Mouse (Mus musculus) brown adipose tissue, adult 24 weeks (tissue): ENCODE data around the gene Gm9. TPM values are rescaled to one million over a fixed set of nuclear protein-coding genes. Genes with fewer than 3 reads are reported as not detected.
"Not testable (repeated sequence)": the region's sequence is repeated elsewhere in the genome, so short reads cannot be mapped to it uniquely, and the experiment has no call there.

ENCODE experiments used
- H3K27ac ChIP-seq: fragments of 200-500 bp; replicated peaks from 2 replicates; pipeline ENCODE4 v1.5.1; 2012; ENCODE audit warnings: low read depth, mild to moderate bottlenecking, low read length
- H3K4me1 ChIP-seq: fragments of 200-500 bp; 2 replicates; pipeline ENCODE4 v1.6.1; 2012; ENCODE audit warnings: low read length, mixed read lengths; ENCODE audit not compliant: control insufficient read depth, insufficient read depth, insufficient read length
- H3K4me3 ChIP-seq: fragments of 200-500 bp; 2 replicates; pipeline ENCODE4 v1.5.1; 2012; ENCODE audit warnings: low read depth, mild to moderate bottlenecking, low read length, moderate library complexity; ENCODE audit not compliant: insufficient read depth
- polyA plus RNA-seq: library from polyadenylated mRNA; stranded (reverse); fragments of >200 nt; gene quantifications from 2 replicates; pipeline ENCODE4 v1.2.4, GENCODE M21; 2012; ENCODE audit not compliant: missing spikeins, insufficient read depth, insufficient read length

Gm9 gene
- polyA plus RNA-seq, result not detected in 2 replicates

DNA sequence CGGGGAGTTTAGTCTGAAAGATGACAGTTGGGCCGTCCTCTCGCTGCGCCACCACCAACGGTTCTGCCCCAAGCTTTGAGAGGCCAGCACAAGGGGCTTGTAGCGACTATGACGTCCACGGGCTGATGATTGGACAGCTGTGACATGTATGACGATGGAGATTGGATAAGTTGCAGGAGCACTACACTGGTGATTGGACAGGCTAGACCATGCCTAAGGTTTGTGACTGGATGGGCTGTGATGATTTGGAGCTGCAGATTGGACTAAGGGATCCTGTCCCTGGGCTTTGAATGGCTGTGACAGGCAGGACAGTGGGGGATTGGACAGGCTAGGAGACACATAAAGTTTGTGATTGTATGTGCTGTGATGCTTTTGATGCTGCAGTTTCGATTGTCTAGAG, at the start of gene Gm9:
Gene Gm9 (minus strand): TSS at position 101 of the 400 bp plus-strand sequence.
- Histone ChIP-seq H3K4me3 (no peak within 1 kb of the TSS), H3K27ac (no peak within 1 kb of the TSS), H3K4me1 (no peaks in the 10 kb centered on the region)

DNA sequence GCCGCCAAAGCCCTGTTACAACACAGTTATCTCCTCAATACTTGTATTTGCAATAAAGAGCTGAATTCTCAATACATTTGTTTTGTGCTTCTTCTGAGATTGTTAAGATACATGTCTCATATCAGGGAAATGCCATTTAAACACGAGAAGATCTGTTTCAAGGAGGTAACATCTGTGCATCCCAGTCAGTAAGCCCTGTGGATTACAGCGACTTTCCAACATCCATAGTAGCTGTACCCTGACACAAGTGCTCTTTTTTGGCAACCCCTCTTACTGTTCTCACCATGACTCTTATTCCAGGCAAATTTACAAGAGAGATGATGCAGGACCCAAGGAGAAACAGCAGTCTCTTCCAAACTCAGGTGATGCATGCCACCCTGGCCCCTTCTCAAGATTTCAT, 38.8 kb upstream of the Gm9 start, which contains the start of gene Rhox3a:
Gene Rhox3a (plus strand): TSS at position 301 of the 400 bp plus-strand sequence.
- H3K4me1 ChIP-seq, H3K4me3 ChIP-seq, H3K27ac ChIP-seq: not testable (repeated sequence)

DNA sequence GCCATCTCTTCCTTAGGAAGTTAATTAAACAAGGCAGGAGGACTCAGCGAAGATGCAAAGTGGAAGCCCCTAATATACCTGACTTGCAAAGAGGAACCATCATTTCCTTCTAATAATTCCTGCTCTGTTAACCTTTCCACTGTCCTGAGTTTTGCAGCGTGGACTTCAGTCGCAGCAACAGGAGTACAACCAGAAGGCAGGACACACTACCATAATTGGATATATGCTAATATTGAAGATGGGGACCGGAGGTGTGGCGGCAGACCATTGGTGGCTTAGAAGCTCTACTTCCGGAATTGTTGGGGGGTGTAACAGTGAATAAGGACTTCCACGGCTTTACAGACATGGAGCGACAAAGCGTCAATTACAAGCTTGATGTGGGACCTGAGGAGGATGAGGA, 33.8 kb upstream of the Gm9 start, which contains the start of gene Rhox2a:
Gene Rhox2a (plus strand): TSS at position 301 of the 400 bp plus-strand sequence.
- not testable (repeated sequence) for H3K27ac ChIP-seq, H3K4me3 ChIP-seq, H3K4me1 ChIP-seq

DNA sequence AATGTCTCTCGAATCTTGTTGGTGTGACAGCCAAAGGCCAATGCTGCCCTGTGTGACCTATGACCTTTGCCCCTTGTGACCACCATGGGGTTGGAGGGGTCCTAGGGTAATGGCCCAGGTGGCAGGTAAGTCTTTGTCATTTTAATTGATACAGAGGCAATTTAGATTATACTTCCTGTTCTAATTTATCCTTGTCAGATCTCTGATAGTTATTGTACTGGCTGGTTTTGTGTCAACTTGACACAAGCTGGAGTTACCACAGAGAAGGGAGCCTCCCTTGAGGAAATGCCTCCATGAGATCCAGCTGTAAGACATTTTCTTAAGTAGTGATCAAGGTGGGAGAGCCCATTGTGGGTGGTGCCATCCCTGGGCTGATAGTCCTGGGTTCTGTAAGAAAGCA, 11.3 kb upstream of the Gm9 start, which contains the start of gene Rhox1:
Gene Rhox1 (minus strand): TSS at position 101 of the 400 bp plus-strand sequence.
- H3K4me1 ChIP-seq, H3K4me3 ChIP-seq, H3K27ac ChIP-seq: not testable (repeated sequence)

DNA sequence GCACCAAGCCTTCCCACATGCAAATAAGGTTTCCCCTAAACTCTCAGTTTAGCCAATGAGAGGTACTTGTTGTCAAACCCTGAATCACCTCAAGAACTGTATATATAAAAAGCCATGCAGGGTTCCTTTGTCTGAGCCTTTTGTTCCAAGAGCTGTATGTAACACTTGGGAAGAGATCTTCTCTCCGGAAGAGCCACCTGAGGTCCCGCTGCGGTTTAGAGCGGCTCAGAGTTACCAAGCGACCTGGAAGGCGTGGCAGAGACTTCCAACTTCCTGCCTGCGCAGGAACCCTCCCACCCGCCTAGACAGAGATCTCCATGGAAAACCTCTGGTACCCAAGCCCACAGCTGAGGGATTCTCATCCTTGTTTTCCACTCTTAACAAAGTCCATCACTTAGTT, 12.2 kb downstream of the Gm9 start:
- Histone ChIP-seq H3K4me3 (no peak overlapping the region), H3K4me1 (no peaks in the 10 kb centered on the region), H3K27ac (no peak overlapping the region)

DNA sequence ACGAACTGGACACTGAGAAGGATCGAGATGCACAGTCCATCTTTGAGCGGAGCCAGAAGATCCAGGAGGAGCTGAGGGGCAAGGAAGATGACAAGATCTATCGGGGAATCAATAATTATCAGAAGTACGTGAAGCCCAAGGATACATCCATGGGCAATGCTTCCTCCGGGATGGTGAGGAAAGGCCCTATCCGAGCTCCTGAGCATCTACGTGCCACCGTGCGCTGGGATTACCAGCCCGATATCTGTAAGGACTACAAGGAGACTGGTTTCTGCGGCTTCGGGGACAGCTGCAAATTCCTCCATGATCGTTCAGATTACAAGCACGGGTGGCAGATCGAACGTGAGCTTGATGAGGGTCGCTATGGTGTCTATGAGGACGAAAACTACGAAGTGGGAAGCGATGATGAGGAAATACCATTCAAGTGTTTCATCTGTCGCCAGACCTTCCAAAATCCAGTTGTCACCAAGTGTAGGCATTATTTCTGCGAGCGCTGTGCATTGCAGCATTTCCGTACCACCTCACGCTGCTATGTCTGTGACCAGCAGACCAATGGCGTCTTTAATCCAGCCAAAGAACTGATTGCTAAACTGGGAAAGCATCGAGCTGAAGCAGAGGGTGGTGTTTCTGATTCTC, 19.0 kb downstream of the Gm9 start:
- H3K4me1 ChIP-seq, result no peaks in the 10 kb centered on the region
- no peak overlapping the region for H3K27ac ChIP-seq
- H3K4me3 ChIP-seq, result peak overlapping the region; percentile 89

DNA sequence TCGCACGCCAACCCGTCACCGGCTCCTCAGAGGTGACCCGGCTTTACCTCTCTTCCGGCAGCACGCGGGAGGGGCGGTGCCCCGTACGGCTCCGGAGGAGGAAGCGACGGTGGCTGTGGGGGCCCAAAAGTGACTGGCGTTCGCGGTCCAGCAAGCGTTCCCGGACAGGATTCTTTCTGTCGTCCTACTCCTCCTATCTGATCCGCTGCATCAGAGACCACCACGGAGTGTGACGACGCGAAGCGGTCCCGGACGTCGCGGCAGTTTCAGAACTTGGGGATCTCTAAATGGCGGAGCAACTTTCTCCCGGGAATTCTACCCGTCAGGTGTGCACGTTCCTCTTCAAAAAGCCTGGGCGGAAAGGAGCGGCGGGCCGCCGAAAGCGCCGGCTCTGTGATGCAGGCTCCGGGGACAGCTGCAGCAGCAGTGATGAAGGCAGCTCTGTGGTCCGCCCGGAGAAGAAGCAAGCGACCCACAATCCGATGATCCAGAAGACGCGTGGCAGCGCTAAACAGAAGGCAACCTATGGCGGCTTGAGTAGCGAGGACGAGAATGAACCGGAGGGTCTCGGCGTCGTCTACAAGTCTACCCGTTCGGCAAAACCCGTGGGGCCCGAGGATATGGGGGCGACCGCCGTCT, 19.6 kb downstream of the Gm9 start, which contains the start of the genes Ndufa1 and Rnf113a1:
Gene Ndufa1 (minus strand): TSS at position 59 of the 639 bp plus-strand sequence.
Gene Rnf113a1 (plus strand): TSS at position 141 of the 639 bp plus-strand sequence.
- H3K4me1 ChIP-seq, result no peaks in the 10 kb centered on the region
- peak within 1 kb of the TSS; percentile 89 for H3K4me3 ChIP-seq
- H3K27ac ChIP-seq, result peak within 1 kb of the TSS; percentile 65; the same call in 1 of the 2 replicates

DNA sequence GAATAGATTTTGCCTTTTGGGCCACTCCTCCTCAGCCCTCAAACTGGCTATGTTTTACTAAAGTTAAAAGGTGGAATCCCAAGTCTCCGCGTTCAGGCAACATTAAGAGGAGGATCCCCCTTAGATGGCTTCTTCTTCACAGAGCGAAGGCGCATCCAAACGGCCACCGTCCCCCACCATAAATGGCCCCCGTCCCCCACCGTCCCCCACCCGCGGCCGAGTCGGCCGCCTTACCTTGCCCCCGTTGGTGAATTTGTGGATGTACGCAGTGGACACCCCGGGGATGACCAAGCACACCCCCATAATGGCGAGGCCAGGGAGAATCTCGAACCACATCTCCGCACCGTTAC, 20.1 kb downstream of the Gm9 start:
- Histone ChIP-seq H3K4me1 (no peaks in the 10 kb centered on the region), H3K4me3 (peak overlapping the region; percentile 89), H3K27ac (peak overlapping the region; percentile 65; the same call in 1 of the 2 replicates)

DNA sequence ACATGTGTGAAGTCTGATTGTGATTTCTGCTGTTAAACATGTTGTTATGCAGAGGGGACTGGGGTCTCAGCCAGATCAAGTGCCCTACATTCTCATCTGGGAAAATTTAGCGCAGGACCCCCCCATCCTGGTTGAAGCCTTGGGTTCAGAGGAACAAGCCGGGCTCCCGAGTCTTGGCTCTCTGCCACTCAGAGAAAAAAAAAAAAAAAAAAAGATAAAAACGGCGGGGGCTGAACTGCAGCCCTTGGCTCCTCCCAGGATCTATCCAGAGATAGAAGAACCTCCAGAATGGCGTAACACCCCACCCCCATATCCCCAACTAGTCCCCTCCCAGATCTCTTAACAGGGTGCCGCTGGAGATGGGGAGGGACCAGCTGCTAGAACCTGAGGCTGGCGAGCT, 26.4 kb downstream of the Gm9 start:
- not testable (repeated sequence) for H3K4me1 ChIP-seq, H3K4me3 ChIP-seq, H3K27ac ChIP-seq

DNA sequence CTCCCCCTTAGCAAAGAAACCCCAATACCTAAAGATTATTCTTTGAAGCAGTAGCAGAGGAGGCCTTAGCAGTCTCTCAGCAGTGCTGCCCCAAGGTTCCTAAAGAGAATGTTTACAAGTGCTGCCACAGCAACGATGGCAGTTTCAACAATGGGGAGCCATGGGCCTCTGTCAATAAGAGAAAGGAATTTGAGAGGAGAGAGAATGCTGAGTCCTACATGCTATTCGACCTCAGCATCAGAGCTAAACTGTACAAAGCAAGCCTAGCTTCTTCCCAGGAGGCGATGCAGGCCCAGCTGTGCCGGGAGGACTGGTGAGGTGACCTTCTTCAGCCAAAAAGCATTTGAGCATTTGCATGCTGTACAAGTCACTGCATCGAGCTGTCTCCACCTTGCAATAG, 42.1 kb downstream of the Gm9 start, which contains the start of gene Akap14:
Gene Akap14 (minus strand): TSS at position 101 of the 400 bp plus-strand sequence.
- Histone ChIP-seq H3K4me3 (no peak within 1 kb of the TSS), H3K4me1 (no peaks in the 10 kb centered on the region), H3K27ac (no peak within 1 kb of the TSS)

DNA sequence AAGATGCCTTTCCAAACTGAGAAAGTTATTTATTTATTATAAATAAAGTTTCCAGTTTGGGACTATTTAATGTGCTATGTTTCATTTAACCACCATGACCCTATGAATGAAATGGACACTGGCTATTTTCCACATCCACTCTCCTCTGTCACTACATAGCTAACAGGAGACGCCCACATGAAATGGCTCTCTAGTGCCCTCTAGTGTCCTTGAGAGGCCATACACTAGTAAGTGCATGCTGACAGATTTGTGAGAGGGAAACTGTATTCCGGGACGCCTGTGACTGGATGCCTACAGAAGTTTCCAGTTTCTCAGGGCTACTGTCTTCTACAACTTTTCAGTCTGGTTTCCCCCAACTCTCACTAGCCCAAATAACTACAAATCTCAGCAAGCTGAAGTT, 43.8 kb downstream of the Gm9 start:
- no peak overlapping the region for H3K27ac ChIP-seq
- no peaks in the 10 kb centered on the region for H3K4me1 ChIP-seq
- H3K4me3 ChIP-seq, result no peak overlapping the region

DNA sequence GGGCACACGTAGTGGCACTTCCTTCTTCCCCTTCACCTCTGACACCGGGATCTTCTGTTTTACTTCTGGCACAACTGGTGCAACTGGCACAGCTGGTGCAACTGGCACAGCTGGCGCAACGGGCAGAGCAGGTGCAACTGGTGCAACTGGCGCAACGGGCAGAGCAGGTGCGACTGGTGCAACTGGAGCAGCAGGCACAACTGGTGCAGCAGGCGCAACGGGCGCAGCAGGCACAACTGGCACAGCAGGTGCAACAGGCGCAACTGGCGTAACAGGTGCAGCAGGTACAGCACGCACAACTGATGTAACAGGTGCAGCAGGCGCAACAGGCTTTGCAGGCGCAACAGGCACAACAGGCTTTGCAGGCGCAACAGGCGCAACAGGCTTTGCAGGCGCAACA, 47.7 kb downstream of the Gm9 start:
- Histone ChIP-seq H3K4me1 (no peaks in the 10 kb centered on the region), H3K4me3 (no peak overlapping the region), H3K27ac (no peak overlapping the region)

DNA sequence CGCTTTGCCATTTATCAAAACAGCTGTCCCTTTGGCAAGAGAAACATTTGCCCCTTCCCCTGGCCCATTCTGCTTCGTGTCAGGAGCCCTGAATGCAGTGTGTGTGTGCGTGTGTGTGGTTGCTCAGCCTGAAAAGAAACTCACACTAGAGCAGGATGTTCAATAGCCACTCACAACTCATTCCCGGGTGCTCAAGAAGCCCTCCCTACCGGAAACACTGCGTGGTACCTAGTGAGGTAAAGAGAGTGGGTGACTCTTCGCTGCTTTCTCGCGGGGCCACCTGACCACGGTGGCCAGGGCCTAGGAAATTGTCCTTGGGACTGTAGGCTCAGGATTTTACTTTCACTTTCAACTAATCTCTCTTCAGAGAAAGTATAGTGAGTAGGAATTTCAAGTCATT, 49.7 kb downstream of the Gm9 start:
- Histone ChIP-seq H3K4me3 (no peak overlapping the region), H3K4me1 (no peaks in the 10 kb centered on the region), H3K27ac (no peak overlapping the region)
